Mouse (Mus musculus) stomach, postnatal 0 days (tissue): ENCODE results near the gene Vcl. TPM values are rescaled to one million over a fixed set of nuclear protein-coding genes. Genes with fewer than 3 reads are reported as not detected.
A peak's percentile ranks its signal among the peaks of the same experiment; 100 is the strongest.

Source experiments
- ATAC-seq: fragments of 200-750 bp; cut with Nextera tagmentation; 2 replicates; pipeline ENCODE4 v1.8.0; 2017; ENCODE audit not compliant: low FRiP score, low TSS enrichment
- DNase-seq: peaks from one replicate; pipeline ENCODE4 v3.0.0-alpha.2; 2016; ENCODE audit warnings: low spot score
- H3K27ac ChIP-seq: fragments of 300-500 bp; sonication (generic); replicated peaks from 2 replicates; pipeline ENCODE4 v1.5.1; 2014; ENCODE audit warnings: mild to moderate bottlenecking, control low read depth
- H3K27me3 ChIP-seq: fragments of 300-500 bp; sonication (generic); 2 replicates; pipeline ENCODE4 v1.6.1; 2014; ENCODE audit warnings: low read length; ENCODE audit not compliant: control insufficient read depth, insufficient read depth
- H3K36me3 ChIP-seq: fragments of 300-500 bp; sonication (generic); 2 replicates; pipeline ENCODE4 v1.6.1; 2014; ENCODE audit warnings: low read length, mixed read lengths; ENCODE audit not compliant: control insufficient read depth, insufficient read depth
- H3K4me1 ChIP-seq: fragments of 300-500 bp; sonication (generic); replicated peaks from 2 replicates; pipeline ENCODE4 v1.6.1; 2014; ENCODE audit warnings: antibody characterized with exemption; ENCODE audit not compliant: control insufficient read depth, insufficient read depth
- H3K4me2 ChIP-seq: fragments of 300-500 bp; sonication (generic); replicated peaks from 2 replicates; pipeline ENCODE4 v1.6.1; 2014; ENCODE audit warnings: low read depth, mild to moderate bottlenecking, control low read depth, moderate library complexity
- H3K4me3 ChIP-seq: fragments of 300-500 bp; sonication (generic); 2 replicates; pipeline ENCODE4 v1.5.1; 2014; ENCODE audit warnings: low read depth, low read length, control low read depth
- H3K9ac ChIP-seq: fragments of 300-500 bp; sonication (generic); 2 replicates; pipeline ENCODE4 v1.6.1; 2014; ENCODE audit warnings: mild to moderate bottlenecking, low read length, control low read depth, mixed read lengths
- H3K9me3 ChIP-seq: fragments of 300-500 bp; sonication (generic); 2 replicates; pipeline ENCODE4 v1.6.1; 2016; ENCODE audit warnings: low read length; ENCODE audit not compliant: control insufficient read depth
- CTCF ChIP-seq: IDR thresholded peaks from 2 replicates; pipeline ENCODE4 v1.5.1; 2016; ENCODE audit warnings: antibody characterized with exemption, low read depth, mild to moderate bottlenecking, moderate library complexity
- EP300 ChIP-seq: optimal IDR thresholded peaks from 2 replicates; pipeline ENCODE3; 2016; ENCODE audit warnings: antibody characterized with exemption
- WGBS: fragments of 180-500 bp; shearing (Covaris S2); extraction: QIAGEN DNeasy Blood & Tissue Kit; methylation state at CpG from one replicate; pipeline ENCODE4 v1.1.7; 2014; 5-methylcytosine and 5-hydroxymethylcytosine counted together
- polyA plus RNA-seq: library from polyadenylated mRNA; unstranded; fragments of >200 nt; fragmentation: Nextera tagmentation; extraction: Ambion mirVana; gene quantifications from 2 replicates; pipeline ENCODE4 v1.2.1, GENCODE M21; 2015

The Vcl gene
- polyA plus RNA-seq, 1 experiment from 2014 or later: 54.5 TPM

DNA sequence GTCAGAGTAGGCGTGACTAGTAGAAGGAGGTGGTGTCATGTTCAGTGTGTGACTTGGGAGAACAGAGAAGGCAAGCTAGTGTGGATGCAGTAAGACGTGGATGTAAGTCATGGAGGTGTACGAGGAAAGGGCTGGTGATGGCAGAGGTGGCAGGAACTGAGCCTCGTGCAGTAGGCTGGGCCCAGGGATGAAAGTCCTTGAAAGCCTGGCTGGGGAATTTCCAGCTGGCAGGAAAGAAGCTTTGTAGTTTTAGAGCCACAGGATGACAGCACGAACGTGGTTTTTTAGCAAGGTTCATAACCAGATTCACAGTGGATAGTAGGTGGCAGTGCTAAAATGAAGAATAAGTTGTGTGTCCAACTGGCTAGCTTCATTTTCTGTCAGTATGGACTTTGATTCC is 41.2 kb downstream of the Vcl start:
- ATAC-seq: no peak
- H3K27ac ChIP-seq: peak overlapping the region; percentile 45; the same call in 1 of the 2 replicates
- H3K27me3 ChIP-seq: no peaks in the 10 kb centered on the region
- no peak overlapping the region for H3K4me3 ChIP-seq
- no peak for DNase-seq
- H3K4me1 ChIP-seq: 0 out of 2 replicates have a peak, but pooled peaks cover 3% of the 10 kb centered on the region
- no peaks in the 10 kb centered on the region for H3K9me3 ChIP-seq
- no peak overlapping the region for H3K4me2 ChIP-seq
- 44% methylated on average over 6 of the region's 6 CpGs for WGBS
- TF ChIP-seq CTCF (no peak), EP300 (no peak)
- H3K36me3 ChIP-seq: no peaks in the 10 kb centered on the region
- no peak overlapping the region for H3K9ac ChIP-seq

GRCm38 (mm10) chr14:20970927-20971326 is 41.7 kb downstream of the Vcl start:
- Histone ChIP-seq H3K4me3 (no peak overlapping the region), H3K27me3 (no peaks in the 10 kb centered on the region), H3K4me2 (no peak overlapping the region), H3K27ac (no peak overlapping the region), H3K4me1 (0 out of 2 replicates have a peak, but pooled peaks cover 3% of the 10 kb centered on the region), H3K9ac (no peak overlapping the region), H3K36me3 (no peaks in the 10 kb centered on the region), H3K9me3 (no peaks in the 10 kb centered on the region)
- no peak for ATAC-seq
- 78% methylated on average over 9 of the region's 9 CpGs for WGBS
- TF ChIP-seq CTCF (no peak), EP300 (no peak)
- no peak for DNase-seq

GRCm38 (mm10) chr14:20973821-20974220 is 44.6 kb downstream of the Vcl start:
- ATAC-seq (peak; percentile 98), DNase-seq (peak; percentile 58)
- Histone ChIP-seq H3K9me3 (no peaks in the 10 kb centered on the region), H3K27me3 (no peaks in the 10 kb centered on the region), H3K36me3 (no peaks in the 10 kb centered on the region), H3K27ac (peak overlapping the region; percentile 2), H3K4me1 (0 out of 2 replicates have a peak, but pooled peaks cover 3% of the 10 kb centered on the region), H3K4me2 (no peak overlapping the region), H3K9ac (no peak overlapping the region), H3K4me3 (no peak overlapping the region)
- no peak for TF ChIP-seq CTCF
- peak; percentile 94 for TF ChIP-seq EP300

DNA sequence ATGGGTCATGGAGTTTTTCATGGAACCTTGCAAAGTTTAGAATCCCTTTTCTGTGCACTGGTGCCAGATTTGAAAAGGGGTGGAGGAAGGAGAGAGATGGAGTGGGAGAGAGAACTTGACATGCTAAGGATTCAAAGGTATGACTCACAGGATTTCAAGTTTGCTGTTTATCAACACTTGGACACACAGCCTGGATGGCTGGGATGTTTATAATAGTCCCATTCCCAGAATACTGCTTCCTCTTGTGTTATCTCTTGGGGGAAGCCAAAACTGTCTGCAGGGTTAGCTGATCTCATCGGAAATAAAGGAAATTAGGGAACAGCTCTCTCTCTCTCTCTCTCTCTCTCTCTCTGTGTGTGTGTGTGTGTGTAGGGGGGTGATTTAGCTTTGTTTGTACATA is 47.5 kb downstream of the Vcl start:
- 39% methylated on average over 1 of the region's 1 CpGs for WGBS
- Histone ChIP-seq H3K27ac (no peak overlapping the region), H3K9ac (no peak overlapping the region), H3K9me3 (no peaks in the 10 kb centered on the region), H3K36me3 (no peaks in the 10 kb centered on the region), H3K4me3 (no peak overlapping the region), H3K4me1 (no peaks in the 10 kb centered on the region), H3K4me2 (no peak overlapping the region), H3K27me3 (no peaks in the 10 kb centered on the region)
- TF ChIP-seq CTCF: no peak
- TF ChIP-seq EP300: no peak
- DNase-seq (no peak), ATAC-seq (no peak)

DNA sequence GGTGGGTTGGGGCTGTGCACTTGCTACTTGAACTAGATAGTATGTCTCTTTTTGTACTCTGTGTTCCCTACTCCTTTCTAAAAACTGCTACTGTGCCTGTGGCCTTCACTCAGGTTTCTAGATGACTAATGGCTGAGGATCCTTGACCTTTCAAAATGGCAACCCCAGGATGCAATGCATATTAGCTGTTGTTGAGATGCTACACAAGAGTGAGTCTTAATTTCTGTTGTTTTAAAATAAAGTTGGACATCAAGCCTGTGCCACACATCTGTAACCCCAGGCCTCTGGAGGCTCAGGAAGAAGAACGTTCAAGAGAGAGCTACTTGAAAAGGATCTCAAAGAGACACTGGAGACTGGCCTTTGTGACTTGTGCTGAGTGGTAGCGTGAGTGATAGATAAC is 48.5 kb downstream of the Vcl start:
- Histone ChIP-seq H3K4me3 (no peak overlapping the region), H3K4me2 (no peak overlapping the region), H3K9ac (no peak overlapping the region), H3K4me1 (no peaks in the 10 kb centered on the region), H3K27me3 (no peaks in the 10 kb centered on the region), H3K27ac (no peak overlapping the region), H3K9me3 (no peaks in the 10 kb centered on the region), H3K36me3 (peaks cover 4% of the 10 kb centered on the region; the same call in 1 of the 2 replicates)
- DNase-seq: no peak
- ATAC-seq: no peak
- no peak for TF ChIP-seq CTCF
- no peak for TF ChIP-seq EP300
- WGBS: 80% methylated on average over 2 of the region's 2 CpGs

DNA sequence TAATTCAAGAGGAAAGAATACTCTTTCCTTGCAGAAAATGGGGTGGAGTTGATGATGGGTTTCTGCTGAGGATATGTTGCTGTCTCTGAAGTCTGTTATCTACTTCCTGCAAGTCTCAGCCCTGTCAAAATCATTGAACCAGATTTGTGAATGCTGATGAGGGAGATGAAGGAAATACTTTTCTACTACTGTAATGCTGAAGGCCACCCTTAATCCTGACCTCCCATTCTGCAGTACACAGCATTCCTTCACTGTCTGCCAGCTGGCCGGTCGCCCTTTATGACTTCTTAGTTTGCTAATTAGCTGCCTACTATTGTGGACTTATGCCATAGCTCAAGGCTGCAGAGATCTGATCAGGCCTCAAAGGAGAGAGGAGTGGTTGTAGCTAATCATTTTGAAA is 54.6 kb downstream of the Vcl start:
- H3K27ac ChIP-seq: no peak overlapping the region
- no peaks in the 10 kb centered on the region for H3K9me3 ChIP-seq
- H3K9ac ChIP-seq: no peak overlapping the region
- DNase-seq (no peak), ATAC-seq (no peak)
- WGBS: 60% methylated on average over 2 of the region's 2 CpGs
- no peak overlapping the region for H3K4me3 ChIP-seq
- no peak overlapping the region for H3K4me2 ChIP-seq
- TF ChIP-seq CTCF (no peak), EP300 (no peak)
- H3K36me3 ChIP-seq: peaks cover 7% of the 10 kb centered on the region; the same call in 1 of the 2 replicates
- no peaks in the 10 kb centered on the region for H3K4me1 ChIP-seq
- H3K27me3 ChIP-seq: no peaks in the 10 kb centered on the region
